Mouse (Mus musculus) T-helper 17 cell (primary cell): Measurements from ENCODE around the gene Ern1.

Experiments used
- in situ Hi-C, 2 experiments: fragments of 300-600 bp; cut with MboI, MseI; formaldehyde crosslinking; loops; 1 replicate in 1 of 2; 2 replicates in 1 of 2; pipeline ENCODE4 v1.15.1; 2025; ENCODE audit warnings: high pct_unique_total_duplicates in 2 of 2

Gene Ern1

DNA sequence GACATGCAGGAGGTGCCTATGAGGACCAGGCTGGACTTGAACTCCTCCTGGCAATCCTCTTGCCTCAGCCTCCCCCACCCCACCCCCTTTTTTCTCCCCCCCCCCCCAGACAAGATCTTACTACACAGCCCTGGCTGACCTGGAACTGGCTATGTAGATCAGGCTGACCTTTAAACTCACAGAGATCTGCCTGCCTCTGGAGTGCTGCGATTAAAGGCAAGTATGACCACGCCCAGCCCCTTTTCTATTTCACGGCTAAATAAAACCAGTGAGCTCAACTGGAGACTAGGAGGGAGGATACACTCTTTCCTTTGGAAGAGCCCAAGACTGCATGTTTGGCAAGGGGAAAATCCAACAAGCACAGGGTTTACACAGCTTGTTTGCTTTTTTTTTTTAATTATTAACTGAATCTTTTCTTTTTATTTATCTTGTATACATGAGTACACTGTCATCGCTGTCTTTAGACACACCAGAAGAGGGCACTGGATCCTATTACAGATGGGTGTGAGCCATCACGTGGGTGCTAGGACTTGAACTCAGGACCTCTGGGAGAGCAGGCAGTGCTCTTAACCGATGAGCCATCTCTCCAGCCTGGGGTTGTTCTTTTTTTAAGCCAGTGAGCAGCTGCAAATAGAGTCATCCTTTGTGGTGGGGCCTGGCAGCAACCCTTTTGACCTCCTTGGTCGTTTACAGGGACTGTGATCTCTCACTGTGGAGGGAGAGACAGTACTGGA lies 94.9 kb downstream of the Ern1 start:
- in situ Hi-C loops, result no loop called here

DNA sequence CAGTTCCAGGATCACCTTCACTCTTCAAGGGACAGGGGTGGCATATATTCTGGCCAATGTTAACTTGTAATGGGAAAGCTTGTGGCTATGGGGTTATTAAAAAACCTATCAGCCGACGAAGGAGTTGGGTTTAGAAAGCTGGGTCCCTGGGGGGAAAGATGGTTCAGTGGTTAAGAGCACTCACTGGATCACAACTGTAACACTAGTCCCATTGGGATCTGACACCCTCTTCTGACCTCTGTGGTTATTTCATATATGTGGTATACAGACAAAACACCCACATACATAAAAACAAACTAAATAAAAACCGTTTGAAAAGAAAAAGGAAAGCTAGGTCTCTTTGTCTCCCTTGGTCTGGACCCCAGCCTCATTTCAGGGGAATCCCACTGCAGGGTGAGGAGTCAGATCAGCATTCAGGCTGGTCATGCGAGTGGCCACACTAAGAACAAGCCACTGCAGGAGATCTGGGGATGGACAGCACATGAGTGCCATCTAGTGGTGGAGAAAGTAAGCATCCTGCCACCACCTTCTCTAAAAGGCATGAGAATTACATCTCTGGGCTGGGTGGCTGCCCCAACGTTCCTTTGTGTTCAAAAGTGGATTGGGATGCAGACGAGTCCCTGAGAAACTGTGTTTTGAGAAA lies 96.0 kb downstream of the Ern1 start:
- in situ Hi-C loops, result no loop called here

- in situ Hi-C loops, result no loop called here
Observed at GRCm38 (mm10) chr11:106390757-106391156, 96.9 kb downstream of the Ern1 start.

DNA sequence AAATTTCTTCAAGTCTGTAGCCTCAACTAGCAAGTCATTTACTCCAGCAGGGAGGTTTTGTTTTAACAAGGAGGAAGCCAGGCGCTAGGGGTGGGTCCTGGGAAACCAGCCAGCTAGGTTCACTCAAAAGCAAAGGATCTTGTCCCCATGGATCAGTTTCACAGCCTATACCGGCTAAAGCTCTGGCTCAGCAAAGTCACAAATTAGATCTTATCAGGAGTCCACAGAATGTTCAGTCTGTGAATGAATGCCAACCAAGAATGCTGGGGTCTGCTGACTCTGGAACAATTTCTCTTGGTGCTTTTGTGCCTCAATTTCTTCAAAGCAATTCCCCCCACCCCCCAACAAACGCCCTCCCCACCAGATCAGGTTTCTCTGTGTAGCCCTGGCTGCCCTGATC lies 98.0 kb downstream of the Ern1 start:
- in situ Hi-C loops, result loop anchor here in 1 of 2 experiments (10.0 kb wide), 1 partner anchor 65 kb away; no protein-coding TSS in a partner anchor

GRCm38 (mm10) chr11:106387791-106388216 lies 99.8 kb downstream of the Ern1 start, which contains the start of gene Icam2:
Gene Icam2 (minus strand): TSS chr11:106388075.
- in situ Hi-C loops, result loop anchor here in 1 of 2 experiments (10.0 kb wide), 1 partner anchor 63 kb away; no protein-coding TSS in a partner anchor

DNA sequence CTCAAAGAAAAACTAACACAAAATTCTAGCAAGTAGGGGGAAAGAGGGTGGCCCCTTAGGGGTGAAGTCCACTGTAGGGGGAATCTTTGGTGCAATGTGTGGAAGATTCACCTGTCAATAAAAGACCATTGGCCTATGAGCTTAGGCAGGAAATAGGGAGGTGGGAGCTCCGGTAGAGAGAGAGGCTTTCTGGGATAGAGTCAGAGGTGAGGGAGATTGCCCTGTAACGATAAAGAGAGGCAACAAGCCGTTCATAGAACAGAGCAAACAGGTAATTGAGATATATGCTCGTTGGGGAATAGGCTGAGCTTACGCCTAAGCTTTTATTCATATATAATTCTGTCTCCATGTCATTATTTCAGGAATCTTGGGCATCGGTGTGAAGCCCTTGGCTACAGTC lies 100.6 kb downstream of the Ern1 start:
- in situ Hi-C loops, result loop anchor here in 1 of 2 experiments (10.0 kb wide), 1 partner anchor 62 kb away; no protein-coding TSS in a partner anchor

DNA sequence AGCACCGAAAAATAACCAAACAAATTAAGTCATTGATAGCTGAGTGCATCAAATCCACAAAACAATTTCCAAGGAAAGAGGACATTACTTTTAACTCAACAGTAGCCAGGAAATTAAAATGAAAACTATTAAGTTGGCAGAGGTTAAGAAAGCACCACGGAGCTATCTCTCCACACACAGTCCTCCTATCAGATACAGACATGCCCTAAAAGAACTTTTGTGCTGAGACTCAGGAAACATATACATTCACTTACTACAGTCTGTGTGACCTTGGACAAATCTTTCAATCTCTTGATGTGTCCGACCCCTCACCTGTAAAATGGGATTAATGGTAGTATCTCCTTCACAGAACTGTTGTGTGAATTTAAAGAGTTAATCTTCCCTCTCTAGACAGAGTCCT lies 101.2 kb downstream of the Ern1 start:
- in situ Hi-C loops, result loop anchor here in 1 of 2 experiments (10.0 kb wide), 1 partner anchor 62 kb away; no protein-coding TSS in a partner anchor

GRCm38 (mm10) chr11:106383051-106383790 lies 104.4 kb downstream of the Ern1 start:
- in situ Hi-C loops, result loop anchor here in 1 of 2 experiments (10.0 kb wide), 1 partner anchor 58 kb away; no protein-coding TSS in a partner anchor

- in situ Hi-C loops, result loop anchor here in 1 of 2 experiments (10.0 kb wide), 1 partner anchor 58 kb away; no protein-coding TSS in a partner anchor
Observed at GRCm38 (mm10) chr11:106382424-106382823, 105.2 kb downstream of the Ern1 start.

- in situ Hi-C loops, result loop anchor here in 1 of 2 experiments (10.0 kb wide), 1 partner anchor 57 kb away; no protein-coding TSS in a partner anchor
Observed at GRCm38 (mm10) chr11:106381883-106382282, 105.8 kb downstream of the Ern1 start.

DNA sequence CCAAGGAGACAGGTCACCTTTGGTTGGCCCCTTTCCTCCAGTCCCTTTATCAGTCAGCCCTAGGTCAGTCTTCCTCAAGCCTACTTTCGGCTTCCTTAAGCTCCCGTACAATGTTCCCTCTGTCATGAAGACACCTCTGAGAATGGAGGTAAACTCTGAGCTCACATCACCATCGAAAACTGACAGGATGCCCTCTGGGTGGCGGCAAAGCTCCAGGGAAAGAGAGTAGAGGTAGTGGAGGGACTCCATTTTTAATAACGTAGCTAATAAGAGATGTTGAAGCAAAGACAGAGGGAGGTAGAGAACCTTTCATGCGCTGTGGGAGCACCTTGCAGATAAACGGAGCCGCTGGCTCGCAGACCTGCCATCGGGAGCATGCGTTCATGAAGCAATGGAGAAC lies 106.6 kb downstream of the Ern1 start:
- in situ Hi-C loops, result loop anchor here in 1 of 2 experiments (10.0 kb wide), 1 partner anchor 56 kb away; no protein-coding TSS in a partner anchor

- in situ Hi-C loops, result no loop called here
Observed at GRCm38 (mm10) chr11:106374979-106375378, 112.7 kb downstream of the Ern1 start.

- in situ Hi-C loops, result no loop called here
Observed at GRCm38 (mm10) chr11:106374559-106374958, 113.1 kb downstream of the Ern1 start.

DNA sequence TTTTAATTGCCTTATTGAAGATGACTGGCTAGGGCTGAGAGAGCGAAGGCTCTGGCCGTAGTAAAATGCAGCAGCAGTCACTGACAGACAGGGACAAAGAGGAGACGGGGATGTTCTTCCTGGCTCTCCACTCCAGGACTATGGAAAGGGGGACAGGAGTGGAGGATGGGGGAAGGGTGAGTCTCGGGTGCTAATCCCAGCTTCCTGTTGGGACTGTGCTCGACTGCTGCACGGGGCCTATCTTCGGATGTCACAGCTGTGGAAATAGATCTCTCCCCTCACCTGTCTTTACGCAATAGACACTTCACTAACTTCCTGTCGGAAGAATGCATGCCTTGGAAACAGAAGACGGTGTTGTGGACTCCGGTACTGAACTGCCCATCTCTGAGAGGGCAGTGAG lies 113.7 kb downstream of the Ern1 start:
- in situ Hi-C loops, result no loop called here

DNA sequence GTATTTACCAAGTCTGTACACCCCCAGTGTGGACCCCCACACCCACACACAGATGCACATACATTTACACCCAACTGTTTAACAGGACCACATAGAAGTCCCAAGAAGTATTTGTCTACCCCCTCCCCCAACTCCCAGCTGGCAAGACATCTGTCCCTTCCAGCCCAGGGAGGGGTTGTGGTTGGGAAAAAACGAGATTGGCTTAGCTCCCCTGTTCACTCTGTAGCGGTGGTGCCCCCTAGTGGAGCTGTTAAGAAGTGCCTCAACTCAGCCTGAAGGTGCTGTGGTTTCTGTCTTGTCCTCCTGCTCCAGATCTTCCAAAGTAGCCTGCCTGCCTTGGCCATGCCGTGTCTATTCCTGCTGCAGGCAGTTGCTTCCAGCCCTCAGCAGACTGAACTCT lies 121.3 kb downstream of the Ern1 start:
- in situ Hi-C loops, result no loop called here

DNA sequence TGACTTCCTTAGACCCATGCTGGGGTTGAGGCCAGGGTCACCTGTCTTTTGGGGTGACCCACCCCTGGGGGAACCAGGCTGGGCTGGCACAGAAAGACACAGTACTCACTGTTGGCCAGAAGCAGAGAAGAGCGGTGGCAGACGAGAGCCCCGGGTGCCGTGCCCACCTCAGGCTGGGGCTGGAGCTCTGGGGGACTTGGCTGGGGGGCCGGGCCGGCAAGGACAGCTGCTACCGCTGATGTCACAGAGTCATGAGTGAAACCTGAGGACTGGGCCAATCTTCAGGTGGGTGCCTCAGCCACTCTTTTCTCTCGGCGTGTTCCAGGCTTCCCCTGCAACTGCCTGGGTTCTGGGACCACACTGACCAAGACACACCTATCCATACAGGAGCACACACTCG lies 122.3 kb downstream of the Ern1 start, which contains the start of gene Prr29:
Prr29 (plus strand) TSS at position 107 of the 400 bp plus-strand sequence.
- in situ Hi-C loops, result no loop called here

DNA sequence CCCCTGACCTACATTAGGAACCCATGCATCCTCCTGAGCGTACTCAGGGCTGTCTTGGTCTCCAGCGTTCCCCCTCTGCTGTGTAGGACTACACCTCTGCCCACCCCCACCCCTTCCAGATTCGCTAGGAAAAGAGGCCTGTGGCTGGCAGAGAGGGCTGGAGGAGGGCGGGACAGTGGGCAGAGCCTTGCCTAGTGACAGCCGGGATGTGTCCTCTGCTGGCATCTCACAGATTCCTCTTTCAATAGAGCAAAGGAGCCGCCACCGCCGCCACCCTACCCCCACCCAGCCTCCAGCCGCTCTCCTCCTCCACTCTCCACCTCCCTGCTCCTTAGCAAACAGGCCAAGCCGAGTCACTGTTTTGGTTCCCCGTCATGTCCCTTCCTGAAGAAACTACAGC lies 122.9 kb downstream of the Ern1 start:
- in situ Hi-C loops, result no loop called here

DNA sequence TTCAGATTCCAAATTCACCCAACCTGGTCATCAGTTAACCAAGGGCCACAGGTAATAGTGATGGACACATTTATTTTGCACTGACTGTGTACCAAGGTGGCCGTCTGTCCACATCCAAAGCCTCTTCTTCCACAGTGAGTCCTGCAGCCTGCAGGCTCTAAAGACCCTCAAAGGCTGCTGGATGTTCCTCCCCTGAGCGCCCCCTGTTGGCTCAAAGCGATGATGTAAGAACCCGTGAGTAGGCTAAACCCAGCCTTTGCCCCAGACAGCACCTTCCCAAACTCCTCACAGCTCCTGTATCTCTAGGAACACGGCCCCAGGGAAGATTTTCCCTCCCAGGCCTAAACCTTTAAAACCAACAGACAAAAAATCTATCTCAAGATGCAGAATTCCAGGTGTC lies 128.3 kb downstream of the Ern1 start:
- in situ Hi-C loops, result no loop called here

DNA sequence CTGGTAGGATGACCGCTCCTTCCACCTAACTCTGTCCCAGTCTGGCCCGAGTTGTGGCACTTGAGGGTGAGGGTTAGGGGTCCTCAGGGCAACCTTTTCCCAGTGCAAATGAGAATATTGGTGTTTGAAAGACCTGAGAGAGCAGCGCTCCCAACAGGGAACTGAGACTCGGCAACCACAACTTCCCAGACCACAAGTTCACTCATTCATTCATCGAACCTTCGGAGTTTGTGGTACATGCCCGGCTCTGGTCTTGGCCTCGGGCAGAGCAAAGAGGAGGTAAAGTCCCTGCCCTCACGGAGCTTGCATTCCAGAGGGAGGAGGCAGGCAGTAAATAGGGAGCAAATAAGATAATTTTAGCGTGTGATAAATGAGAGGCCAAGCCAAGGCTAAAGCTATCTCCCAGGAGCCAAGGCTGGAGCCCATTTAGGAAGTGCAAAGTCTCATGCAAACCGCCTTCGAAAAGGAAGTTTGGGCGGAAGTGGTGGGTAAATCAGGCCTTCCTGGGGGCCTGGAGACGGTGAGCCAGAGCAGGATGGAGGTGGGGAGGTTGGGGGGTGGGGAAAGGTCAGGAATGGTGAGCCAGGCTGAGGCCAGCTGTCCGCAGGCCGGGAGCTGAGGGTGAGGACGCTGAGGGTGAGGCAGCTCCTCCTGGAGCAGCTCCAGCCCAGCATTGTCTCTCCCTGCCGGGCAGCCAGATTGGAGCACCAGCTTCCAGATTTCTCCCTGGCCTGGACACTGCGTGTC lies 132.1 kb downstream of the Ern1 start:
- in situ Hi-C loops, result no loop called here

DNA sequence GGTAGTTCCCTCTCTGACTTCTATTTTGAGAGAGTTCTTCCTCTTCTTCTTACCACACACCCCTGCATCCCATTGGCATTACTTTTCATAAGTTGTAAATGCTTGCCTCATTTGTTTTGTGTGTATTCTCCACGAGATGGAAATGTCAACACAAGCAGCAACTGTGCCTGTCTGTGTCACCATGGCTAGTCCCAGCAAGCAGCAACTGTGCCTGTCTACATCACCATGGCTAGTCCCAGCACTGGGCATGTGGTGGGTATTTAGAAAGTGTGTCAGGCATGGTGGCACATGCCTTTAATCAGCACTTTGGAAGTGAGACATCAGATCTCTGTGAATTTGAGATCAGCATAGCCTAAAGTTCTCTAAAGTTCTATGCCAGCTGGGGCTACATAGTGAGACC lies 133.5 kb downstream of the Ern1 start:
- in situ Hi-C loops, result no loop called here

DNA sequence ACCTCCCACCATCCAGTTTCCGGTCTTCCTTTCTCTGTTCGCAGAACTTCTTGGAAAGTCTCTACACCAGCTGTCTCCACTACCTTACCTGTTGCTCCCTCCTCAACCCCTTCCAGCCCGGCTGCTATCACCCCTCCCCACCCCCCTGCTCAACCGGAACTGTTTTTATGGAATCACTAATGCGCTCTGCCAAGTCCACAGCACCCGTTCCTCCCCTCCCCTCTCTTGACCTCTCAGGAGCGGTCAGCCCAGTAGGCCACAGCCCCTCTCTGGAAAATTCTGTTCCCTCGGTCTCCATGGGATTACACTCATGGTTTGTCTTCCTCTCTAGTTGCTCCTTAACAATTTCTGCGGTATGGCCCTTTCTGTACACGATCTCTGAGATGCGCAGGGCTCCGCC lies 134.5 kb downstream of the Ern1 start, which contains the start of gene Scn4a:
Scn4a (minus strand) TSS at position 101 of the 400 bp plus-strand sequence.
- in situ Hi-C loops, result no loop called here
